Mouse (Mus musculus) c-Kit-negative CD71-positive TER-119-positive erythroid progenitor cells, embryonic 14.5 days (primary cell): ENCODE data around the gene Stambp.

Source experiments
- DNase-seq: peaks from one replicate; pipeline ENCODE4 v3.0.0-alpha.2; 2013; ENCODE audit warnings: low read depth, low spot score

Gene Stambp

DNA sequence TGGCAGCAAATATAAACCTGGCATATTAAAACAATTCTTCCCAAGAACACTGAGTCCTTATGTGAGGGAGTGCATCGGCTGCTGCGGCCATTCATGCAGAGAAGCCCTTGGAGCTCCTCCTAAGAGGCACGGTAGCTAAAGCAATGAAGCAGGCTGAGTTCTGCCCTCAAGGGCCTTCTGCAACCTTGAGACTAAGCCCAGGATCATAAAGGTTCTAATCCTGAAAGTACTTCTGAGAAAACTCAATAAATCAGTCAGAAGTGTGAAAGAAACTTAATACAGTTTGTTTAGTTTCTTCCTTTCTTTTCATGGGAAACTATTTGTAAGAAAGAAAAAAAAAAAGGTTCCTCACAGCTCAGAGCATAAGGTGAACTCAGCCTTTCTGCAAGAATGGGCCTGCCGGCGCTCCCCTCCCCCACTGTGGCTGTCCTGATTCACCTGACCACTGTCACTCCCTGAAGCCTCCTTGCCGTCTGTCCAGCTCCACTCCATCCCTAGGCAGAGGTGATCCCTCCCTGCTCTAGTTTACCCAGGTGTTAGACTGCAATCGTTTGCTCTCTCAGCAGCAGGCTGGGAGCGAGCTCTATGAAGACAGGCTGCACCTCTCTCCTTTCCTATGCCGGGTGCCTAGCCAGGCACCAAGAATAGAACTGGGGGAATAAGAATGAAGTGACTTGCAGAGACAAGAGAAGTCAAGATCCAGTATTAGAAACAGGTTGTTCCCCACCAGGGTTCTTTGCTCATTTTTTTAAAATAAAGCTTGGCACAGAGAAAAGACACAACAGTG lies 70.8 kb downstream of the Stambp start:
- DNase-seq = no peak

GRCm38 (mm10) chr6:83500462-83500861 lies 72.1 kb downstream of the Stambp start:
- DNase-seq = no peak

DNA sequence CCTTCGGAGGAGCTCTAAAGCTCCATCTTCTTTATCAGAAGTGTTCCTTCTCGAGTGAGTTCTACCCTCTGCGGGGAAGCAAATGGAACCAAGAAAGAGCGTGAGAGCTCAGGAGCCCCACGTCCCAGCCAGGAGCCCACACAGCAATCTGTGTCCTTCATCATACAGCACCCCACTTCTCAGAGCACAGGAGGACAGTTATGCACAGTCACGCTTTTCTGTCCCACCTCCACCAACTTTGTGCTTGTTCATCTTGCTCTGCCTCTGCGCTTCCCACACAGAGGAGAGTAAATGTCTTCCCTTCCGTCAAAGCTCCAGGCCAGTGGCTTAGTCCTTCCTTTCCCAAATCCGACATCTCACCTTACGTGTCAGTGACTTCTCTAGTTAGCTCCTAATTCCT lies 73.5 kb downstream of the Stambp start:
- no peak for DNase-seq

DNA sequence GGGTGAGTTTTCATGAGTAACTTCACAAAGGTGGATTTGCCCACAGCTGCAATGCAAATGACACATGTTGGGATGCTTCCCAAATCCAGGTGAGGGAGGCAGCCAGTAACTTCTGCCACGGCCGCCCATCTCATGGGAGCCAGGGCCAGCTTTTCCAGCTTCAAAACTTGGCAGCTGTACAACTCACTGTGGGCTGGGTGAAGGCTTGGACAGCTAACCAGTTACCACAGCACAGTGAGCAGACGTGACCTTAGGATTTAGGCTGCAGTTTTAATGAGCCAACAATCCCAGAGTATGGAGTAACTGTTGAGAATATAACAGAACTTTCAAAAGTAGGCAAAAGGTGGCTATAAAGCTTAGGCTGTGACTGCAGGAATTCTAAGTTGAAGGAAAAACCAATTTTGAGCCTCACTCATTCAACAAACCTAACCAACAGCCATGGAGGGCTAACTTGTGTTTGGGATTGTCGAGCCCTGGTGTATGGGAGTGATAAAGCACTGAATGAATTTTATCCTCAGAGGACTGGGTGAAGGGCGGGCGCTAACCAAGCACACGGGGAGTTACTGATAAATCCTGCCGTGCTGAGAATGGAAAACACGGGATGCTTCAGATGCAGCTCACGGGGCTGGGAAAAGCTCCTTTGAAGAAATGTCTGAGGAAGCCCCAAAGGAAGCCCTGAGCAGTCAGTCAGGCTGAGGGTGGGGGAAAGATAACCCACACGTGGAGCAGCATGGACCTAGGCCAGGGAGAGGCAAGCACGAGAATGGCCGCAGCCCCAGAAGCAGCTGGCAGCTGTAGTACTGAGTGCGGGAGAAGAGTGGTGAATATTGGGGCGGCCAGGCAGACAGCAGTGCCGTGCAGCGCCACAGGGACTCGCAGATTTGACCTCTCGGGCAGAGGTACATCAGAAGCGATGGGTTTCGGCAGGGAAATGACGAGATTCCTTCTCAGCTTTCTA lies 75.5 kb downstream of the Stambp start:
- no peak for DNase-seq

- DNase-seq = no peak
Observed at GRCm38 (mm10) chr6:83496009-83496752, 76.3 kb downstream of the Stambp start.
